Mouse (Mus musculus) intestine, embryonic 14.5 days (tissue): ENCODE results near the gene B3gnt8. TPM values are rescaled to one million over a fixed set of nuclear protein-coding genes. Genes with fewer than 3 reads are reported as not detected.
A peak's percentile ranks its signal among the peaks of the same experiment; 100 is the strongest.
"Not testable (repeated sequence)": the region's sequence is repeated elsewhere in the genome, so short reads cannot be mapped to it uniquely, and the experiment has no call there.

Experiments used
- ATAC-seq: fragments of 200-750 bp; cut with Nextera tagmentation; replicated peaks from 2 replicates; pipeline ENCODE4 v1.8.0; 2017; ENCODE audit warnings: low read depth, moderate number of reproducible peaks, moderate TSS enrichment, moderate library complexity; ENCODE audit not compliant: low FRiP score, low TSS enrichment
- DNase-seq: peaks from one replicate; pipeline ENCODE4 v3.0.0-alpha.2; 2018; ENCODE audit warnings: low spot score
- H3K27ac ChIP-seq: fragments of 300-500 bp; sonication (generic); 2 replicates; pipeline ENCODE4 v1.5.1; 2014; ENCODE audit warnings: low read depth, mild to moderate bottlenecking, control low read depth
- H3K27me3 ChIP-seq: fragments of 300-500 bp; sonication (generic); replicated peaks from 2 replicates; pipeline ENCODE4 v1.6.1; 2014; ENCODE audit warnings: low read length, control low read depth; ENCODE audit not compliant: control insufficient read depth, insufficient read depth
- H3K36me3 ChIP-seq: fragments of 300-500 bp; sonication (generic); 2 replicates; pipeline ENCODE4 v1.6.1; 2014; ENCODE audit warnings: low read length, control low read depth; ENCODE audit not compliant: control insufficient read depth, insufficient read depth
- H3K4me1 ChIP-seq: fragments of 300-500 bp; sonication (generic); replicated peaks from 2 replicates; pipeline ENCODE4 v1.6.1; 2014; ENCODE audit warnings: low read length, control low read depth, mixed read lengths; ENCODE audit not compliant: control insufficient read depth, insufficient read depth
- H3K4me2 ChIP-seq: fragments of 300-500 bp; sonication (generic); 2 replicates; pipeline ENCODE4 v1.6.1; 2014; ENCODE audit warnings: low read length
- H3K4me3 ChIP-seq: fragments of 300-500 bp; sonication (generic); 2 replicates; pipeline ENCODE4 v1.5.1; 2014; ENCODE audit warnings: low read depth, low read length, control low read depth, mixed read lengths
- H3K9ac ChIP-seq: fragments of 300-500 bp; sonication (generic); 2 replicates; pipeline ENCODE4 v1.6.1; 2014; ENCODE audit warnings: mild to moderate bottlenecking, low read length
- H3K9me3 ChIP-seq: fragments of 300-500 bp; sonication (generic); 2 replicates; pipeline ENCODE4 v1.6.1; 2016; ENCODE audit warnings: low read length, control low read depth; ENCODE audit not compliant: control insufficient read depth
- WGBS: fragments of 180-500 bp; shearing (Covaris S2); extraction: QIAGEN DNeasy Blood & Tissue Kit; methylation state at CpG from one replicate; pipeline ENCODE4 v1.1.7; 2014; 5-methylcytosine and 5-hydroxymethylcytosine counted together
- polyA plus RNA-seq: library from polyadenylated mRNA; unstranded; fragments of >200 nt; fragmentation: Nextera tagmentation; extraction: Ambion mirVana; gene quantifications from 2 replicates; pipeline ENCODE4 v1.2.1, GENCODE M21; 2014

Gene B3gnt8
- polyA plus RNA-seq = 3.9 and 5.4 TPM in 2 replicates

- Histone ChIP-seq H3K9ac (peak within 1 kb of the TSS; percentile 51), H3K27ac (peak within 1 kb of the TSS; percentile 75), H3K4me1 (peaks cover 15% of the 10 kb centered on the region), H3K36me3 (peaks cover 45% of the 10 kb centered on the region), H3K27me3 (no peaks in the 10 kb centered on the region), H3K9me3 (no peaks in the 10 kb centered on the region), H3K4me2 (peak within 1 kb of the TSS; percentile 73), H3K4me3 (peak within 1 kb of the TSS; percentile 45)
- ATAC-seq (peak; percentile 30; the same call in 1 of the 2 replicates), DNase-seq (no peak)
- 13% methylated on average over 28 of the region's 29 CpGs for WGBS
Measured at GRCm38 (mm10) chr7:25626509-25627430, at the start of gene B3gnt8. B3gnt8 (plus strand) TSS chr7:25626654.

- H3K27me3 ChIP-seq, H3K4me1 ChIP-seq, H3K9me3 ChIP-seq, DNase-seq, ATAC-seq, H3K36me3 ChIP-seq, H3K4me2 ChIP-seq, H3K27ac ChIP-seq, H3K9ac ChIP-seq, H3K4me3 ChIP-seq: not testable (repeated sequence)
- 62% methylated on average over 12 of the region's 14 CpGs for WGBS
Measured at GRCm38 (mm10) chr7:25576793-25577437, 49.5 kb upstream of the B3gnt8 start.

GRCm38 (mm10) chr7:25579441-25579840 is 47.0 kb upstream of the B3gnt8 start:
- no peak overlapping the region for H3K4me2 ChIP-seq
- H3K27ac ChIP-seq = no peak overlapping the region
- DNase-seq = no peak
- no peaks in the 10 kb centered on the region for H3K27me3 ChIP-seq
- 79% methylated on average over 10 of the region's 10 CpGs for WGBS
- H3K36me3 ChIP-seq = no peaks in the 10 kb centered on the region
- H3K4me1 ChIP-seq = no peaks in the 10 kb centered on the region
- H3K9ac ChIP-seq = no peak overlapping the region
- no peak overlapping the region for H3K4me3 ChIP-seq
- no peaks in the 10 kb centered on the region for H3K9me3 ChIP-seq
- ATAC-seq = no peak

- H3K9ac ChIP-seq = no peak overlapping the region
- no peak overlapping the region for H3K4me3 ChIP-seq
- H3K4me1 ChIP-seq = no peaks in the 10 kb centered on the region
- 82% methylated on average over 15 of the region's 15 CpGs for WGBS
- no peaks in the 10 kb centered on the region for H3K27me3 ChIP-seq
- H3K27ac ChIP-seq = no peak overlapping the region
- no peaks in the 10 kb centered on the region for H3K9me3 ChIP-seq
- DNase-seq = no peak
- no peaks in the 10 kb centered on the region for H3K36me3 ChIP-seq
- no peak for ATAC-seq
- no peak overlapping the region for H3K4me2 ChIP-seq
Measured at GRCm38 (mm10) chr7:25582301-25582810, 44.1 kb upstream of the B3gnt8 start.

GRCm38 (mm10) chr7:25584651-25585050 is 41.8 kb upstream of the B3gnt8 start:
- no peak overlapping the region for H3K9ac ChIP-seq
- no peak overlapping the region for H3K4me3 ChIP-seq
- H3K27ac ChIP-seq = no peak overlapping the region
- no peaks in the 10 kb centered on the region for H3K4me1 ChIP-seq
- no peaks in the 10 kb centered on the region for H3K27me3 ChIP-seq
- ATAC-seq = no peak
- WGBS = 79% methylated on average over 5 of the region's 5 CpGs
- no peak for DNase-seq
- no peaks in the 10 kb centered on the region for H3K36me3 ChIP-seq
- no peaks in the 10 kb centered on the region for H3K9me3 ChIP-seq
- no peak overlapping the region for H3K4me2 ChIP-seq

- ATAC-seq (no peak), DNase-seq (no peak)
- no peak overlapping the region for H3K4me3 ChIP-seq
- H3K36me3 ChIP-seq = no peaks in the 10 kb centered on the region
- no peaks in the 10 kb centered on the region for H3K9me3 ChIP-seq
- no peak overlapping the region for H3K27ac ChIP-seq
- 77% methylated on average over 9 of the region's 9 CpGs for WGBS
- H3K4me2 ChIP-seq = no peak overlapping the region
- no peaks in the 10 kb centered on the region for H3K27me3 ChIP-seq
- no peaks in the 10 kb centered on the region for H3K4me1 ChIP-seq
- no peak overlapping the region for H3K9ac ChIP-seq
Measured at GRCm38 (mm10) chr7:25585351-25586204, 40.9 kb upstream of the B3gnt8 start.

GRCm38 (mm10) chr7:25591226-25591625 is 35.2 kb upstream of the B3gnt8 start:
- Histone ChIP-seq H3K4me3 (no peak overlapping the region), H3K4me2 (no peak overlapping the region), H3K36me3 (no peaks in the 10 kb centered on the region), H3K9me3 (no peaks in the 10 kb centered on the region), H3K27me3 (no peaks in the 10 kb centered on the region), H3K9ac (no peak overlapping the region), H3K27ac (no peak overlapping the region), H3K4me1 (no peaks in the 10 kb centered on the region)
- no peak for ATAC-seq
- DNase-seq = no peak
- 81% methylated on average over 2 of the region's 2 CpGs for WGBS

- Histone ChIP-seq H3K4me3 (no peak overlapping the region), H3K9ac (no peak overlapping the region), H3K4me1 (no peaks in the 10 kb centered on the region), H3K27ac (no peak overlapping the region), H3K4me2 (no peak overlapping the region), H3K27me3 (0 out of 2 replicates have a peak, but pooled peaks cover 3% of the 10 kb centered on the region), H3K9me3 (no peaks in the 10 kb centered on the region), H3K36me3 (no peaks in the 10 kb centered on the region)
- 85% methylated on average over 3 of the region's 3 CpGs for WGBS
- ATAC-seq = no peak
- DNase-seq = no peak
Measured at GRCm38 (mm10) chr7:25593859-25594258, 32.6 kb upstream of the B3gnt8 start.
